Mouse (Mus musculus) erythroblast, embryonic 14.5 days (primary cell): Measurements from ENCODE around the gene Ttl.

Experiments used
- GATA1 ChIP-seq: IDR thresholded peaks from 2 replicates; pipeline ENCODE4 v1.6.1; 2012; ENCODE audit warnings: low read length, inconsistent platforms, mixed read lengths
- TAL1 ChIP-seq: IDR thresholded peaks from 3 replicates; pipeline ENCODE4 v1.6.1; 2012; ENCODE audit warnings: low read length, inconsistent platforms, mixed read lengths

DNA sequence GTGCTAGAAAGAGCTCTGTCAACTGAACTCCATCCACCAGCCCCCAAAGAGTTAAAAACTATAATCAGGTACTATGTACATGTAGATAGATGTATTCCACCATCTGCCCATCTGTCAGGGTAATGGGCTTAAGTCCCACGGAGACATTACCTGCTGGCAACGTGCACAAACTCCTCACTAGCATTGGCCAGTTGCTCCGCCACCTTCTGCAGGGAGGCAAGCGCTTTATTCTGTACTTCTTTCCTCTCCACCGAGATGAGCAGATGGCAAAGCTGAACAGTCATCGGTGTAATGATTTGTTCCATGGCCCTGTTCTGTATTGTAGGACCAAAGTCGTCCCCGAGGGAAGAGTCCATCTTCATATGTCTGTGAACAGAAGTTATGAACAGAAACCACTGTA, 17.9 kb upstream of the Ttl start, which contains the start of gene Vinac1:
- no peak for TF ChIP-seq GATA1
- no peak for TF ChIP-seq TAL1
